Mouse (Mus musculus): Measurements from ENCODE around the gene Txnip.

DNA sequence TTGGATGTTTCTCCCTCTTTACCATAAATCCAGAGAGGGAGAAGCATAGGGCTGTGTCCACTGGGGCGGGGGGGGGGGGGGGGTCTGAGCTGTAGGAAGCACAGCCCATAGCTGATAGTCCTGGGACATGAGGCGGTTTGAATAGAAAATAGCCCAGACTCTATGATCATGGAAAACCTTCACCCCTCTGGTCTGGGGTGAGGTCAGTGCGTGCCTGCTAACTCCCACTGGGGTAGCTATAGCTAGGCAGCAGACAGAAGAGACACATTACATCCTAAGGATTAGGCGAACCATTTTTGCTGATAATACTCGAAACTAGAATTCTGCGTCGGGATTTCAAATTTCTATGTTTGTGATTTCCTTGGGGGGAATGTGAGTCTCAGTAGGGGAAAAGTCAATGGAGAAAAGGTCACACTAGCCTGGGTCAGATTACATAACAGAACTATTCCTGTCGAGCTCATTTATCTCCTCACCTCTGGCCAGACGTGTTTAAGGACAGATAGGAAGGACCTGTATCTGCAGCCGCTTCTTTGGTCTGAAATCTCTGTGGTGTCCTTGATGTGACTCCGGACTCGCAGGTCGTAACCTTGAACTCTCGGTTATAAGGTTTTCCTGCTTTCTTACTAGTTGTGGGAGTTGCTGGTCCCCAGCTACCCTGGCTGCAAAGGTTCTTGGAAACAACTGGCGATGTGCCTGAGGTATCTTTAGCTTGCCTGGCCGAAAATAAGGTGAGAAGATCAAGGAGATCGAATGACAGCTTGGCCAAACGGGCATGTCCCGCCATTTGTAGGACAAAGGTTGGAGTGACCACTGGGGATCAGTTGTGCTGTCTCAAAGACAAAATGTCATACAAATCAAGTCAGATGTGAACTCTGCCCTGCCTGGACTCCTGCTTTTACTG, 16.1 kb downstream of the Txnip start:
- TF ChIP-seq CTCF (IDR thresholded peaks at IDR 0.05) (no peak), EP300 (IDR thresholded peaks at IDR 0.05) (no peak)
